Mouse (Mus musculus) limb, embryonic 11.5 days (tissue): ENCODE results near the gene Epha2. TPM values are rescaled to one million over a fixed set of nuclear protein-coding genes. Genes with fewer than 3 reads are reported as not detected.

ENCODE experiments used
- ATAC-seq: fragments of 200-750 bp; cut with Nextera tagmentation; 2 replicates; pipeline ENCODE4 v1.8.0; 2017; ENCODE audit warnings: low read depth; ENCODE audit not compliant: insufficient number of reproducible peaks, low FRiP score, low TSS enrichment
- DNase-seq: peaks from one replicate; pipeline ENCODE4 v3.0.0-alpha.2; 2015; ENCODE audit warnings: low spot score
- H3K27ac ChIP-seq: fragments of 300-500 bp; sonication (generic); replicated peaks from 2 replicates; pipeline ENCODE4 v1.5.1; 2014; ENCODE audit warnings: low read depth, mild to moderate bottlenecking, low read length
- H3K27me3 ChIP-seq: fragments of 300-500 bp; sonication (generic); 2 replicates; pipeline ENCODE4 v1.6.1; 2014; ENCODE audit warnings: mild to moderate bottlenecking, low read length, mixed read lengths; ENCODE audit not compliant: control insufficient read depth, insufficient read depth
- H3K36me3 ChIP-seq: fragments of 300-500 bp; sonication (generic); 2 replicates; pipeline ENCODE4 v1.6.1; 2014; ENCODE audit warnings: mild to moderate bottlenecking, low read length, moderate library complexity, mixed read lengths; ENCODE audit not compliant: control insufficient read depth, insufficient read depth
- H3K4me1 ChIP-seq: fragments of 300-500 bp; sonication (generic); 2 replicates; pipeline ENCODE4 v1.6.1; 2014; ENCODE audit warnings: low read length, mixed read lengths; ENCODE audit not compliant: control insufficient read depth, insufficient read depth
- H3K4me2 ChIP-seq: fragments of 300-500 bp; sonication (generic); 2 replicates; pipeline ENCODE4 v1.6.1; 2014; ENCODE audit warnings: low read depth, mild to moderate bottlenecking, moderate library complexity; ENCODE audit not compliant: severe bottlenecking
- H3K4me3 ChIP-seq: fragments of 300-500 bp; sonication (generic); 2 replicates; pipeline ENCODE4 v1.5.1; 2014; ENCODE audit warnings: low read depth, low read length
- H3K9ac ChIP-seq: fragments of 300-500 bp; sonication (generic); 2 replicates; pipeline ENCODE4 v1.6.1; 2014; ENCODE audit warnings: mild to moderate bottlenecking, low read length
- H3K9me3 ChIP-seq: fragments of 300-500 bp; sonication (generic); 2 replicates; pipeline ENCODE4 v1.6.1; 2016; ENCODE audit warnings: low read length; ENCODE audit not compliant: control insufficient read depth
- WGBS: fragments of 180-500 bp; shearing (Covaris S2); extraction: QIAGEN DNeasy Blood & Tissue Kit; methylation state at CpG from one replicate; pipeline ENCODE4 v1.1.7; 2014; 5-methylcytosine and 5-hydroxymethylcytosine counted together
- polyA plus RNA-seq: library from polyadenylated mRNA; unstranded; fragments of >200 nt; fragmentation: Nextera tagmentation; extraction: Ambion mirVana; gene quantifications from 2 replicates; pipeline ENCODE4 v1.2.1, GENCODE M21; 2014

Gene Epha2
- polyA plus RNA-seq, 1 experiment from 2014 or later, result 2.4 TPM

GRCm38 (mm10) chr4:141331446-141331845, 30.4 kb downstream of the Epha2 start:
- H3K36me3 ChIP-seq, result no peaks in the 10 kb centered on the region
- peaks cover 23% of the 10 kb centered on the region for H3K4me1 ChIP-seq
- DNase-seq (no peak), ATAC-seq (no peak)
- H3K4me2 ChIP-seq, result no peak overlapping the region
- H3K27me3 ChIP-seq, result no peaks in the 10 kb centered on the region
- no peaks in the 10 kb centered on the region for H3K9me3 ChIP-seq
- 92% methylated on average over 2 of the region's 2 CpGs for WGBS
- no peak overlapping the region for H3K4me3 ChIP-seq
- H3K27ac ChIP-seq, result no peak overlapping the region
- H3K9ac ChIP-seq, result no peak overlapping the region

GRCm38 (mm10) chr4:141332258-141332657, 31.2 kb downstream of the Epha2 start:
- no peaks in the 10 kb centered on the region for H3K36me3 ChIP-seq
- H3K4me1 ChIP-seq, result peaks cover 15% of the 10 kb centered on the region
- H3K4me2 ChIP-seq, result no peak overlapping the region

GRCm38 (mm10) chr4:141334695-141335094, 33.7 kb downstream of the Epha2 start:
- DNase-seq, result no peak
- H3K9ac ChIP-seq, result no peak overlapping the region

More at GRCm38 (mm10) chr4:141332258-141332657, 31.2 kb downstream of the Epha2 start:
- ATAC-seq (no peak), DNase-seq (no peak)
- 65% methylated on average over 7 of the region's 7 CpGs for WGBS
- no peak overlapping the region for H3K9ac ChIP-seq
- H3K9me3 ChIP-seq, result no peaks in the 10 kb centered on the region
- no peak overlapping the region for H3K4me3 ChIP-seq
- H3K27me3 ChIP-seq, result no peaks in the 10 kb centered on the region
- no peak overlapping the region for H3K27ac ChIP-seq

GRCm38 (mm10) chr4:141335263-141335796, 34.3 kb downstream of the Epha2 start:
- H3K27ac ChIP-seq, result no peak overlapping the region; the same call in 1 of the 2 replicates
- H3K9me3 ChIP-seq, result no peaks in the 10 kb centered on the region
- no peak overlapping the region for H3K9ac ChIP-seq
- DNase-seq (no peak), ATAC-seq (peak; percentile 19; the same call in 1 of the 2 replicates)
- peaks cover 35% of the 10 kb centered on the region for H3K4me1 ChIP-seq
- no peaks in the 10 kb centered on the region for H3K27me3 ChIP-seq
- H3K4me2 ChIP-seq, result no peak overlapping the region
- no peaks in the 10 kb centered on the region for H3K36me3 ChIP-seq
- 35% methylated on average over 3 of the region's 3 CpGs for WGBS
- no peak overlapping the region for H3K4me3 ChIP-seq

More at GRCm38 (mm10) chr4:141334695-141335094, 33.7 kb downstream of the Epha2 start:
- no peaks in the 10 kb centered on the region for H3K27me3 ChIP-seq
- WGBS, result 62% methylated on average over 5 of the region's 5 CpGs
- no peak overlapping the region for H3K4me2 ChIP-seq
- no peaks in the 10 kb centered on the region for H3K9me3 ChIP-seq
- ATAC-seq, result no peak
- H3K27ac ChIP-seq, result no peak overlapping the region
- no peaks in the 10 kb centered on the region for H3K36me3 ChIP-seq
- H3K4me3 ChIP-seq, result no peak overlapping the region
- peaks cover 34% of the 10 kb centered on the region for H3K4me1 ChIP-seq

- H3K4me1 ChIP-seq, result peaks cover 35% of the 10 kb centered on the region
- no peak overlapping the region for H3K4me2 ChIP-seq
- no peaks in the 10 kb centered on the region for H3K27me3 ChIP-seq
- no peak for DNase-seq
- no peak overlapping the region for H3K9ac ChIP-seq
- no peaks in the 10 kb centered on the region for H3K36me3 ChIP-seq
- ATAC-seq, result no peak
- 79% methylated on average over 6 of the region's 6 CpGs for WGBS
- no peaks in the 10 kb centered on the region for H3K9me3 ChIP-seq
- H3K4me3 ChIP-seq, result no peak overlapping the region
- H3K27ac ChIP-seq, result 0 out of 2 replicates have a peak overlapping the region, but pooled peaks have one; percentile 30
These were observed 35.2 kb downstream of the Epha2 start for GRCm38 (mm10) chr4:141336196-141336595.

- Histone ChIP-seq H3K27me3 (no peaks in the 10 kb centered on the region), H3K4me3 (no peak overlapping the region), H3K9me3 (no peaks in the 10 kb centered on the region), H3K9ac (0 out of 2 replicates have a peak overlapping the region, but pooled peaks have one; percentile 22), H3K27ac (peak overlapping the region; percentile 82; the same call in 1 of the 2 replicates), H3K4me1 (peaks cover 35% of the 10 kb centered on the region), H3K4me2 (peak overlapping the region; percentile 5), H3K36me3 (no peaks in the 10 kb centered on the region)
- 13% methylated on average over 6 of the region's 6 CpGs for WGBS
- ATAC-seq, result peak; percentile 69
- DNase-seq, result peak; percentile 68
These were observed 36.9 kb downstream of the Epha2 start for GRCm38 (mm10) chr4:141337986-141338385.

GRCm38 (mm10) chr4:141338853-141339252, 37.8 kb downstream of the Epha2 start:
- Histone ChIP-seq H3K4me2 (peak overlapping the region; percentile 4; the same call in 1 of the 2 replicates), H3K9me3 (no peaks in the 10 kb centered on the region), H3K27ac (peak overlapping the region; percentile 82), H3K27me3 (no peaks in the 10 kb centered on the region), H3K4me3 (no peak overlapping the region), H3K4me1 (peaks cover 29% of the 10 kb centered on the region), H3K36me3 (no peaks in the 10 kb centered on the region), H3K9ac (no peak overlapping the region)
- ATAC-seq (no peak), DNase-seq (peak; percentile 50)
- 0% methylated on average over 1 of the region's 1 CpGs for WGBS

GRCm38 (mm10) chr4:141341477-141341876, 40.4 kb downstream of the Epha2 start:
- no peaks in the 10 kb centered on the region for H3K27me3 ChIP-seq
- H3K4me1 ChIP-seq, result peaks cover 23% of the 10 kb centered on the region
- DNase-seq, result no peak
- no peak overlapping the region for H3K9ac ChIP-seq
- no peaks in the 10 kb centered on the region for H3K36me3 ChIP-seq
- WGBS, result 49% methylated on average over 7 of the region's 7 CpGs
- H3K9me3 ChIP-seq, result no peaks in the 10 kb centered on the region
- H3K4me2 ChIP-seq, result no peak overlapping the region
- no peak overlapping the region for H3K4me3 ChIP-seq
- ATAC-seq, result no peak
- H3K27ac ChIP-seq, result no peak overlapping the region

- Histone ChIP-seq H3K4me1 (peaks cover 12% of the 10 kb centered on the region), H3K27ac (no peak overlapping the region), H3K9me3 (no peaks in the 10 kb centered on the region), H3K27me3 (no peaks in the 10 kb centered on the region), H3K4me3 (no peak overlapping the region), H3K4me2 (no peak overlapping the region), H3K36me3 (no peaks in the 10 kb centered on the region), H3K9ac (no peak overlapping the region)
- 73% methylated on average over 7 of the region's 7 CpGs for WGBS
- DNase-seq, result no peak
- no peak for ATAC-seq
These were observed 42.5 kb downstream of the Epha2 start for GRCm38 (mm10) chr4:141343515-141343914.
